Mouse (Mus musculus) liver, embryonic 11.5 days (tissue): ENCODE measurements around the gene Dhx30. TPM values are rescaled to one million over a fixed set of nuclear protein-coding genes. Genes with fewer than 3 reads are reported as not detected.
A peak's percentile ranks its signal among the peaks of the same experiment; 100 is the strongest.

Source experiments
- ATAC-seq: fragments of 200-750 bp; cut with Nextera tagmentation; replicated peaks from 2 replicates; pipeline ENCODE4 v1.8.0; 2017; ENCODE audit warnings: moderate number of reproducible peaks, mild to moderate bottlenecking, moderate TSS enrichment, moderate library complexity; ENCODE audit not compliant: low FRiP score
- DNase-seq: peaks from one replicate; pipeline ENCODE4 v3.0.0-alpha.2; 2017; ENCODE audit warnings: low spot score
- H3K27ac ChIP-seq: fragments of 300-500 bp; sonication (generic); 2 replicates; pipeline ENCODE4 v1.5.1; 2014; ENCODE audit warnings: mild to moderate bottlenecking, low read depth, low read length, control low read depth
- H3K27me3 ChIP-seq: fragments of 300-500 bp; sonication (generic); replicated peaks from 2 replicates; pipeline ENCODE4 v1.6.1; 2014; ENCODE audit warnings: low read length, mixed read lengths; ENCODE audit not compliant: control insufficient read depth, insufficient read depth
- H3K36me3 ChIP-seq: fragments of 300-500 bp; sonication (generic); 2 replicates; pipeline ENCODE4 v1.6.1; 2014; ENCODE audit warnings: mild to moderate bottlenecking, low read length, moderate library complexity, mixed read lengths; ENCODE audit not compliant: control insufficient read depth, insufficient read depth
- H3K4me1 ChIP-seq: fragments of 300-500 bp; sonication (generic); replicated peaks from 2 replicates; pipeline ENCODE4 v1.6.1; 2014; ENCODE audit warnings: low read length, mixed read lengths; ENCODE audit not compliant: control insufficient read depth, insufficient read depth
- H3K4me2 ChIP-seq: fragments of 300-500 bp; sonication (generic); 2 replicates; pipeline ENCODE4 v1.6.1; 2014; ENCODE audit warnings: mild to moderate bottlenecking, control low read depth, moderate library complexity
- H3K4me3 ChIP-seq: fragments of 300-500 bp; sonication (generic); 2 replicates; pipeline ENCODE4 v1.5.1; 2014; ENCODE audit warnings: low read depth, low read length, control low read depth
- H3K9ac ChIP-seq: fragments of 300-500 bp; sonication (generic); 2 replicates; pipeline ENCODE4 v1.6.1; 2014; ENCODE audit warnings: low read depth, low read length, control low read depth
- H3K9me3 ChIP-seq: fragments of 300-500 bp; sonication (generic); 2 replicates; pipeline ENCODE4 v1.6.1; 2016; ENCODE audit warnings: low read length, inconsistent platforms, mixed read lengths; ENCODE audit not compliant: control insufficient read depth
- WGBS: fragments of 180-500 bp; shearing (Covaris S2); extraction: QIAGEN DNeasy Blood & Tissue Kit; methylation state at CpG from one replicate; pipeline ENCODE4 v1.1.7; 2014; 5-methylcytosine and 5-hydroxymethylcytosine counted together
- polyA plus RNA-seq: library from polyadenylated mRNA; unstranded; fragments of >200 nt; fragmentation: Nextera tagmentation; extraction: Ambion mirVana; gene quantifications from 2 replicates; pipeline ENCODE4 v1.2.1, GENCODE M21; 2014

Dhx30 gene
- polyA plus RNA-seq, 1 experiment from 2014 or later, result 124 TPM

- Histone ChIP-seq H3K27me3 (no peaks in the 10 kb centered on the region), H3K36me3 (peaks cover 5% of the 10 kb centered on the region; the same call in 1 of the 2 replicates), H3K4me2 (peak within 1 kb of the TSS; percentile 84), H3K4me3 (peak within 1 kb of the TSS; percentile 94), H3K4me1 (peaks cover 13% of the 10 kb centered on the region), H3K27ac (peak within 1 kb of the TSS; percentile 95), H3K9me3 (no peaks in the 10 kb centered on the region), H3K9ac (peak within 1 kb of the TSS; percentile 83)
- WGBS, result under 1% methylated on average over 79 of the region's 79 CpGs
- peak; percentile 96 for ATAC-seq
- DNase-seq, result peak; percentile 96
Measured at GRCm38 (mm10) chr9:110116977-110117778, 452 bp downstream of the Dhx30 start, which contains the start of gene Smarcc1. Smarcc1 (plus strand) TSS chr9:110117708.

GRCm38 (mm10) chr9:110116353-110116976 is 1.2 kb downstream of the Dhx30 start:
- Histone ChIP-seq H3K27me3 (no peaks in the 10 kb centered on the region), H3K27ac (peak overlapping the region; percentile 95), H3K36me3 (peaks cover 8% of the 10 kb centered on the region; the same call in 1 of the 2 replicates), H3K4me1 (peaks cover 13% of the 10 kb centered on the region), H3K9ac (peak overlapping the region; percentile 83), H3K9me3 (no peaks in the 10 kb centered on the region), H3K4me2 (peak overlapping the region; percentile 84), H3K4me3 (peak overlapping the region; percentile 94)
- DNase-seq, result no peak
- WGBS, result 17% methylated on average over 10 of the region's 10 CpGs
- ATAC-seq, result no peak

- DNase-seq (peak; percentile 87), ATAC-seq (peak; percentile 91)
- H3K27ac ChIP-seq, result no peak overlapping the region
- WGBS, result 3% methylated on average over 41 of the region's 41 CpGs
- peaks cover 6% of the 10 kb centered on the region for H3K4me1 ChIP-seq
- no peaks in the 10 kb centered on the region for H3K27me3 ChIP-seq
- H3K4me2 ChIP-seq, result peak overlapping the region; percentile 84
- H3K9me3 ChIP-seq, result no peaks in the 10 kb centered on the region
- peaks cover 31% of the 10 kb centered on the region for H3K36me3 ChIP-seq
- peak overlapping the region; percentile 88 for H3K9ac ChIP-seq
- peak overlapping the region; percentile 85 for H3K4me3 ChIP-seq
Measured at GRCm38 (mm10) chr9:110100627-110101600, 16.7 kb downstream of the Dhx30 start.

- H3K27me3 ChIP-seq, result no peaks in the 10 kb centered on the region
- H3K36me3 ChIP-seq, result peaks cover 39% of the 10 kb centered on the region
- H3K4me3 ChIP-seq, result no peak overlapping the region
- H3K9me3 ChIP-seq, result no peaks in the 10 kb centered on the region
- no peak overlapping the region for H3K4me2 ChIP-seq
- WGBS, result 95% methylated on average over 3 of the region's 3 CpGs
- no peak overlapping the region for H3K27ac ChIP-seq
- H3K4me1 ChIP-seq, result peaks cover 4% of the 10 kb centered on the region
- no peak for DNase-seq
- no peak for ATAC-seq
- no peak overlapping the region for H3K9ac ChIP-seq
Measured at GRCm38 (mm10) chr9:110097791-110098190, 19.8 kb downstream of the Dhx30 start.

GRCm38 (mm10) chr9:110094761-110095160 is 22.9 kb downstream of the Dhx30 start:
- WGBS, result 91% methylated on average over 4 of the region's 4 CpGs
- no peaks in the 10 kb centered on the region for H3K4me1 ChIP-seq

GRCm38 (mm10) chr9:110093303-110093702 is 24.3 kb downstream of the Dhx30 start:
- WGBS, result 79% methylated on average over 4 of the region's 4 CpGs
- no peak overlapping the region for H3K4me2 ChIP-seq
- no peaks in the 10 kb centered on the region for H3K9me3 ChIP-seq
- H3K36me3 ChIP-seq, result peaks cover 70% of the 10 kb centered on the region
- H3K4me1 ChIP-seq, result no peaks in the 10 kb centered on the region
- H3K9ac ChIP-seq, result no peak overlapping the region
- ATAC-seq, result no peak
- H3K27me3 ChIP-seq, result no peaks in the 10 kb centered on the region
- no peak overlapping the region for H3K4me3 ChIP-seq
- no peak overlapping the region for H3K27ac ChIP-seq
- no peak for DNase-seq

More at GRCm38 (mm10) chr9:110094761-110095160, 22.9 kb downstream of the Dhx30 start:
- H3K27ac ChIP-seq, result no peak overlapping the region
- no peaks in the 10 kb centered on the region for H3K27me3 ChIP-seq
- DNase-seq (no peak), ATAC-seq (no peak)
- H3K9me3 ChIP-seq, result no peaks in the 10 kb centered on the region
- H3K36me3 ChIP-seq, result peaks cover 69% of the 10 kb centered on the region
- H3K9ac ChIP-seq, result no peak overlapping the region
- H3K4me3 ChIP-seq, result no peak overlapping the region
- no peak overlapping the region for H3K4me2 ChIP-seq

- peaks cover 64% of the 10 kb centered on the region for H3K36me3 ChIP-seq
- no peak overlapping the region for H3K4me3 ChIP-seq
- no peak overlapping the region for H3K4me2 ChIP-seq
Measured at GRCm38 (mm10) chr9:110085693-110086092, 31.9 kb downstream of the Dhx30 start.

More at GRCm38 (mm10) chr9:110085693-110086092, 31.9 kb downstream of the Dhx30 start:
- 90% methylated on average over 8 of the region's 8 CpGs for WGBS
- no peak overlapping the region for H3K27ac ChIP-seq
- ATAC-seq (no peak), DNase-seq (no peak)
- no peak overlapping the region for H3K9ac ChIP-seq
- no peaks in the 10 kb centered on the region for H3K4me1 ChIP-seq
- no peaks in the 10 kb centered on the region for H3K9me3 ChIP-seq
- no peaks in the 10 kb centered on the region for H3K27me3 ChIP-seq
